ENCODE assay signal across 22 mouse cellular contexts in the genomic region with DNA sequence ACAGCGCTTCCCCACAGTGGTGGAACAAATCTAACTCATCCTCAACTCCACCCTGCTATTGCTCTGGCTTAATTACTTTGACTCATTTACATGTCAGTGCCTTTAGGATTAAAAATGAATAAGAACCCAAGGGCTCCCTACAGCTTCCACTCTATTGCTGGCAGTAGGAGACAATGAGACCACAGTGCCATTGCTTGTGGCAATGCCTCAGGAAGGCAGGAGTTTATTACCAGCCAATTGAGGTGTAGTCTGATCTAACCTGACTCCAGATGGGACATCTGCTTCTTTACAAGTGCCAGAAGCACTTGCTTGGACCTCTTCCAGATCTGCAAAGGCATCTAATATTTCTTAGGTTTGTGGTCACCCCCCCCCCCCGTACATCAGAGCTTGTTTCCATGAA.
DNase-seq lines count a peak whose midpoint lies in the region; ATAC-seq lines count a peak whose summit lies in the region.
"Had no signal": no experiment of that assay in that cellular context is flagged by ENCODE, and none has a peak within 500 bp of the region (broad histone marks: within the 10 kb centered on the region; RNA-seq: fewer than 3 reads in every experiment).

No protein-coding gene starts in this region.

- DNase-seq in cerebellum, postnatal 25 days: no peak
- DNase-seq in forebrain, embryonic 14.5 days (ENCODE audit: low spot score): no peak
- no peak for DNase-seq in forebrain, embryonic 10.5 days (ENCODE audit: extremely low spot score, low spot score)
- DNase-seq in left cerebral cortex, postnatal 4 days: peak; percentile 3
- DNase-seq in left cerebral cortex, postnatal 36 days (ENCODE audit: low spot score in 2 of 2): no peak
- DNase-seq in brain, adult 2 months (ENCODE audit: low read depth, low spot score): peak; percentile 45
- no peak for DNase-seq in Muller cell, postnatal 12 days (ENCODE audit: inconsistent ontology term)
- DNase-seq: adrenal gland, postnatal 14 days; cerebellum, adult 11 months; cerebellum, adult 9-11 months; gastrocnemius, postnatal 14 days; heart, adult 2 months; heart, postnatal 14 days; kidney, adult 2 months had no signal

- no peak overlapping the region for H3K27ac ChIP-seq in forebrain, embryonic 14.5 days (ENCODE audit: low read depth, low read length)
- no peak overlapping the region for H3K27ac ChIP-seq in forebrain, embryonic 10.5 days
- H3K27ac ChIP-seq: embryonic facial prominence, embryonic 13.5 days; forebrain, embryonic 15.5 days; heart, adult 2 months; heart, embryonic 15.5 days had no signal

- intact Hi-C loops in left cerebral cortex, postnatal 4 days (cut with DNase I): no loop called here
- intact Hi-C loops in left cerebral cortex, postnatal 36 days (cut with DNase I): no loop called here

- H3K4me3 ChIP-seq in forebrain, embryonic 14.5 days (ENCODE audit: low read depth, low read length): no peak overlapping the region
- H3K4me3 ChIP-seq in forebrain, embryonic 10.5 days: no peak overlapping the region
- H3K4me3 ChIP-seq: embryonic facial prominence, embryonic 13.5 days; forebrain, embryonic 15.5 days; heart, adult 2 months; heart, embryonic 15.5 days had no signal

- H3K9ac ChIP-seq in forebrain, embryonic 14.5 days (ENCODE audit: low read length): no peak overlapping the region
- H3K9ac ChIP-seq: embryonic facial prominence, embryonic 13.5 days; forebrain, embryonic 15.5 days; heart, embryonic 15.5 days had no signal

- H3K36me3 ChIP-seq in forebrain, embryonic 14.5 days (ENCODE audit: control insufficient read depth, insufficient read depth, low read length): no peaks in the 10 kb centered on the region
- no peaks in the 10 kb centered on the region for H3K36me3 ChIP-seq in forebrain, embryonic 10.5 days (replicated peaks)
- H3K36me3 ChIP-seq: embryonic facial prominence, embryonic 13.5 days; forebrain, embryonic 15.5 days; heart, embryonic 15.5 days had no signal

- H3K4me2 ChIP-seq in forebrain, embryonic 14.5 days (ENCODE audit: low read length): no peak overlapping the region
- H3K4me2 ChIP-seq: embryonic facial prominence, embryonic 13.5 days; forebrain, embryonic 15.5 days; heart, embryonic 11.5 days; heart, embryonic 15.5 days had no signal

- no peaks in the 10 kb centered on the region for H3K4me1 ChIP-seq in forebrain, embryonic 14.5 days (ENCODE audit: control insufficient read depth, insufficient read depth, low read length)
- no peaks in the 10 kb centered on the region for H3K4me1 ChIP-seq in forebrain, embryonic 10.5 days
- H3K4me1 ChIP-seq: forebrain, embryonic 15.5 days; heart, embryonic 15.5 days had no signal

- ATAC-seq in cerebellum, adult (ENCODE audit: insufficient number of reproducible peaks, low FRiP score, low TSS enrichment): peak; percentile 62; the same call in 1 of the 2 replicates
- 0 out of 2 replicates have a peak, but pooled peaks have one; percentile 10 for ATAC-seq in forebrain, embryonic 14.5 days
- ATAC-seq: activated CD4-positive, CD25-positive, alpha-beta regulatory T cell, adult 4 months; forebrain, embryonic 15.5 days; intestine, embryonic 16.5 days; Patski had no signal

- H3K9me3 ChIP-seq in forebrain, embryonic 14.5 days (replicated peaks; ENCODE audit: control insufficient read depth, low read length): no peaks in the 10 kb centered on the region
- H3K9me3 ChIP-seq in forebrain, embryonic 10.5 days: no peaks in the 10 kb centered on the region
- H3K9me3 ChIP-seq: embryonic facial prominence, embryonic 13.5 days; forebrain, embryonic 15.5 days; heart, embryonic 15.5 days had no signal

- no peaks in the 10 kb centered on the region for H3K27me3 ChIP-seq in forebrain, embryonic 14.5 days (replicated peaks; ENCODE audit: control insufficient read depth, insufficient read depth, low read length)
- H3K27me3 ChIP-seq in forebrain, embryonic 10.5 days (ENCODE audit: poor library complexity, severe bottlenecking): no peaks in the 10 kb centered on the region
- H3K27me3 ChIP-seq: embryonic facial prominence, embryonic 13.5 days; forebrain, embryonic 15.5 days; heart, embryonic 15.5 days had no signal

- WGBS in forebrain, embryonic 14.5 days: 68% methylated on average over 2 of the region's 2 CpGs
- 80% methylated on average over 2 of the region's 2 CpGs for WGBS in forebrain, embryonic 10.5 days

Comparison
In these comparisons a context has a peak if more than half of its experiments do, and no peak if none do; other contexts are left out.
1. DNase-seq: peak in left cerebral cortex, postnatal 4 days (single experiment) and brain, adult 2 months (single experiment); none in cerebellum, postnatal 25 days (0 of 2), forebrain, embryonic 14.5 days (single experiment), forebrain, embryonic 10.5 days (single experiment), left cerebral cortex, postnatal 36 days (0 of 2) and Muller cell, postnatal 12 days (single experiment).